In the genomic region with DNA sequence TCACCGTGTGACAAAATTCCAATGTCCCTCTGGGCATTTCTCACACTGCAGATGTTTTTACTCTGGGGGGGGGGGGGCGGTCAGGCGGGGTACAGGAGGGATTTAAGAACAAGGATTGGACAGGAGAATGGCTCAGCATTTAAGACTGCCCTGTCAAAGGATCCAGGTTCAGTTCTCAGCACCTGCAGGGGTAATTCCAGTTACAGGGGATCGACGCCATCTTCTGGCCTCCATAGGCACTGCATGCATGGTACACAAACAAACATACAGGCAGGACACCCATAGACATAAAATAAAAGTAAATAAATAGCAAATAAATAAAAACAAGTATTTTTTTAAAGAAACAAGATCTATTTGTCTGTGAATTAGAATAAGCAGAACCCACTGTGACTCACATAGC, we compare ENCODE assay signal across 14 mouse cellular contexts.
A peak's percentile ranks its signal among the peaks of the same experiment; 100 is the strongest.
DNase-seq lines count a peak whose midpoint lies in the region; ATAC-seq and TF ChIP-seq lines count a peak whose summit lies in the region.
"Had no signal": no experiment of that assay in that cellular context is flagged by ENCODE, and none has a peak within 500 bp of the region (broad histone marks: within the 10 kb centered on the region; RNA-seq: fewer than 3 reads in every experiment).

No protein-coding gene starts in this region.

- H3K4me1 ChIP-seq in heart, postnatal 0 days (ENCODE audit: control insufficient read depth, insufficient read depth): no peaks in the 10 kb centered on the region
- H3K4me1 ChIP-seq in heart, embryonic 10.5 days: no peaks in the 10 kb centered on the region
- H3K4me1 ChIP-seq in liver, postnatal 0 days (ENCODE audit: insufficient read depth): no peaks in the 10 kb centered on the region
- H3K4me1 ChIP-seq in liver, embryonic 12.5 days: no peaks in the 10 kb centered on the region
- H3K4me1 ChIP-seq in ES-Bruce4 (ENCODE audit: control insufficient read depth, insufficient read depth, low read length): no peaks in the 10 kb centered on the region
- H3K4me1 ChIP-seq: liver, embryonic 15.5 days; neural tube, embryonic 12.5 days had no signal

- no peak for DNase-seq in heart, postnatal 0 days (ENCODE audit: low spot score)
- no peak for DNase-seq in heart, embryonic 10.5 days (ENCODE audit: low spot score)
- no peak for DNase-seq in liver, postnatal 0 days
- no peak for DNase-seq in brain, embryonic 14.5 days (ENCODE audit: low read depth)
- DNase-seq in left cerebral cortex, postnatal 10 days (ENCODE audit: extremely low spot score in 1 of 2, low spot score in 2 of 2): no peak
- DNase-seq: cerebellum, adult 9-11 months; right cerebral cortex, postnatal 4 days; thymus, adult 2 months had no signal

- no peak for ATAC-seq in heart, postnatal 0 days (ENCODE audit: insufficient read depth, low read depth)
- ATAC-seq in liver, postnatal 0 days: no peak
- no peak for ATAC-seq in liver, embryonic 12.5 days
- ATAC-seq: CD4-positive, CD25-positive, alpha-beta regulatory T cell, adult 4 months; forebrain, embryonic 14.5 days had no signal

- no peak overlapping the region for H3K9ac ChIP-seq in heart, postnatal 0 days (replicated peaks; ENCODE audit: low read depth, low read length)
- H3K9ac ChIP-seq in liver, postnatal 0 days (replicated peaks): no peak overlapping the region
- no peak overlapping the region for H3K9ac ChIP-seq in liver, embryonic 12.5 days
- H3K9ac ChIP-seq in ES-Bruce4 (ENCODE audit: low read depth, poor library complexity, severe bottlenecking): no peak overlapping the region
- H3K9ac ChIP-seq: liver, embryonic 15.5 days; neural tube, embryonic 12.5 days had no signal

- H3K36me3 ChIP-seq in heart, postnatal 0 days (replicated peaks; ENCODE audit: control insufficient read depth, insufficient read depth, low read length): no peaks in the 10 kb centered on the region
- H3K36me3 ChIP-seq in heart, embryonic 10.5 days: no peaks in the 10 kb centered on the region
- H3K36me3 ChIP-seq in liver, postnatal 0 days (replicated peaks; ENCODE audit: insufficient read depth, low read length): no peaks in the 10 kb centered on the region
- no peaks in the 10 kb centered on the region for H3K36me3 ChIP-seq in liver, embryonic 12.5 days
- no peaks in the 10 kb centered on the region for H3K36me3 ChIP-seq in ES-Bruce4 (ENCODE audit: control insufficient read depth, insufficient read depth, low read length, poor library complexity, severe bottlenecking)
- H3K36me3 ChIP-seq: liver, embryonic 15.5 days; neural tube, embryonic 12.5 days had no signal

- H3K4me2 ChIP-seq in heart, postnatal 0 days (ENCODE audit: low read depth, low read length): no peak overlapping the region
- no peak overlapping the region for H3K4me2 ChIP-seq in liver, postnatal 0 days (ENCODE audit: low read depth, low read length)
- no peak overlapping the region for H3K4me2 ChIP-seq in liver, embryonic 12.5 days
- H3K4me2 ChIP-seq: liver, embryonic 15.5 days; neural tube, embryonic 12.5 days had no signal

- no peaks in the 10 kb centered on the region for H3K27me3 ChIP-seq in heart, postnatal 0 days (ENCODE audit: control insufficient read depth, insufficient read depth, low read length)
- no peaks in the 10 kb centered on the region for H3K27me3 ChIP-seq in heart, embryonic 10.5 days (ENCODE audit: insufficient read depth, poor library complexity, severe bottlenecking)
- H3K27me3 ChIP-seq in liver, postnatal 0 days (ENCODE audit: insufficient read depth, low read length): no peaks in the 10 kb centered on the region
- no peaks in the 10 kb centered on the region for H3K27me3 ChIP-seq in liver, embryonic 12.5 days (replicated peaks)
- H3K27me3 ChIP-seq in ES-Bruce4 (ENCODE audit: control insufficient read depth, insufficient read depth, low read length, poor library complexity, severe bottlenecking): no peaks in the 10 kb centered on the region
- H3K27me3 ChIP-seq: liver, embryonic 15.5 days; neural tube, embryonic 12.5 days had no signal

- 83% methylated on average over 5 of the region's 5 CpGs for WGBS in heart, postnatal 0 days
- 81% methylated on average over 5 of the region's 5 CpGs for WGBS in heart, embryonic 10.5 days
- 89% methylated on average over 5 of the region's 5 CpGs for WGBS in liver, postnatal 0 days (ENCODE audit: insufficient replicate concordance)
- WGBS in liver, embryonic 12.5 days (ENCODE audit: insufficient replicate concordance): 69% methylated on average over 5 of the region's 5 CpGs

- no peak overlapping the region for H3K27ac ChIP-seq in heart, postnatal 0 days (ENCODE audit: low read depth)
- H3K27ac ChIP-seq in heart, embryonic 10.5 days: no peak overlapping the region
- no peak overlapping the region for H3K27ac ChIP-seq in liver, postnatal 0 days (ENCODE audit: low read depth)
- H3K27ac ChIP-seq in liver, embryonic 12.5 days: no peak overlapping the region
- no peak overlapping the region for H3K27ac ChIP-seq in ES-Bruce4 (ENCODE audit: insufficient read depth, low read length)
- H3K27ac ChIP-seq: liver, embryonic 15.5 days; neural tube, embryonic 12.5 days had no signal

- TF ChIP-seq CTCF in heart, postnatal 0 days (IDR thresholded peaks at IDR 0.05; ENCODE audit: low read depth): 0 out of 2 replicates have a peak, but pooled peaks have one; percentile 4
- TF ChIP-seq CTCF in liver, postnatal 0 days (IDR thresholded peaks at IDR 0.05; ENCODE audit: low read depth): peak; percentile 41
- TF ChIP-seq CTCF in ES-Bruce4 (IDR thresholded peaks at IDR 0.05; ENCODE audit: low read depth, low read length): peak; percentile 56
- TF ChIP-seq CTCF in brain, embryonic 14.5 days (IDR thresholded peaks at IDR 0.05; ENCODE audit: borderline replicate concordance, extremely low read depth, insufficient read depth, insufficient read length): peak; percentile 38; the same call in 1 of the 2 replicates

- TF ChIP-seq EP300 in heart, postnatal 0 days (IDR thresholded peaks at IDR 0.05; ENCODE audit: low read depth): no peak
- no peak for TF ChIP-seq EP300 in liver, postnatal 0 days (IDR thresholded peaks at IDR 0.05; ENCODE audit: low read depth)
- no peak for TF ChIP-seq EP300 in ES-Bruce4 (IDR thresholded peaks at IDR 0.05; ENCODE audit: insufficient read depth, low read depth, low read length)

- H3K4me3 ChIP-seq in heart, postnatal 0 days (ENCODE audit: low read depth, low read length): no peak overlapping the region
- no peak overlapping the region for H3K4me3 ChIP-seq in heart, embryonic 10.5 days
- no peak overlapping the region for H3K4me3 ChIP-seq in liver, postnatal 0 days (ENCODE audit: low read depth, low read length)
- no peak overlapping the region for H3K4me3 ChIP-seq in liver, embryonic 12.5 days
- no peak overlapping the region for H3K4me3 ChIP-seq in ES-Bruce4 (ENCODE audit: low read depth, low read length)
- H3K4me3 ChIP-seq: liver, embryonic 15.5 days; neural tube, embryonic 12.5 days had no signal

- no peaks in the 10 kb centered on the region for H3K9me3 ChIP-seq in heart, postnatal 0 days (replicated peaks; ENCODE audit: control insufficient read depth, low read length)
- H3K9me3 ChIP-seq in heart, embryonic 10.5 days: no peaks in the 10 kb centered on the region
- no peaks in the 10 kb centered on the region; the same call in 1 of the 2 replicates for H3K9me3 ChIP-seq in liver, postnatal 0 days (ENCODE audit: low read length)
- no peaks in the 10 kb centered on the region for H3K9me3 ChIP-seq in liver, embryonic 12.5 days (replicated peaks)
- 0 out of 2 replicates have a peak, but pooled peaks cover 2% of the 10 kb centered on the region for H3K9me3 ChIP-seq in ES-Bruce4 (replicated peaks; ENCODE audit: control insufficient read depth, insufficient read depth, low read length, poor library complexity, severe bottlenecking)
- H3K9me3 ChIP-seq: liver, embryonic 15.5 days; neural tube, embryonic 12.5 days had no signal

- intact Hi-C loops in left cerebral cortex, postnatal 10 days (cut with DNase I): no loop called here

- TF ChIP-seq POLR2A in ES-Bruce4 (IDR thresholded peaks at IDR 0.05; ENCODE audit: insufficient read depth, low read length): no peak
- no peak for TF ChIP-seq POLR2A in brain, embryonic 14.5 days (IDR thresholded peaks at IDR 0.05; ENCODE audit: borderline replicate concordance, extremely low read depth, insufficient read depth, insufficient read length, poor library complexity, severe bottlenecking)

Comparison
In these comparisons a context has a peak if more than half of its experiments do, and no peak if none do; other contexts are left out.
1. CTCF ChIP-seq: peak in every context shown above with its lines; median percentile 56 in ES-Bruce4; 41 in liver, postnatal 0 days; 38 in brain, embryonic 14.5 days; 4 in heart, postnatal 0 days.